21 mouse cellular contexts compared by ENCODE assay signal in the genomic region with DNA sequence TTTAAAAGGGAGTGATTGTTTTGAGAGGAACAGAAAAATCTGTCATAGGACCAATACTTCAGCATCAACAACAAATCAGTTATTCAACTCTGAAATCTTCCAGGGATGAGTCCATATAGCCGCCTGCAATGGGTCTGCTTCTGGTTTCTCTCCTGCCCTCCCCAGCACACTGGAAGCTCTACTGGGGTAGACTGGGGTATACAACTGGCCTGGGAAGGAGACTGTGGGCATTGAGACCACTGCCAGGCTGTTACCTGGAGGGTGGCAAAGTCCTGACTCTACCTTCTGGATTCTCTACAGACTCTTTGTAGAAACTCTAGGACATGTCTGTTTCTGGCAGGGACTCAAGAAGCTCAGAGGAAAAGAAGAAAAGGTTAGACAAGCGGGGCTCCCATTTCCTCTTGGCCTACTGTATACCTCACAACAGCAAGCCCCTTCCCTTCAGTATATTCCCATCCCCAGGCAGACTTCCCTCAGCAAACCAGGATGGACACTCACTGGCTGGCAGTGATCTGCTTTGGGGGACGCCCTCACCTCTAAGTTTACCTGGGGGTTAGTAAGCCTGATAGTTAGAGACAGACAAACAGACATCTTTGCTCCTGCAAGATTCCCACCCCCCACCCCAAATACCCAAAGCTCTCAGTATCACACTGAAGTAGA.
DNase-seq lines count a peak whose midpoint lies in the region; ATAC-seq and TF ChIP-seq lines count a peak whose summit lies in the region.
"Had no signal": no experiment of that assay in that cellular context is flagged by ENCODE, and none has a peak within 500 bp of the region (broad histone marks: within the 10 kb centered on the region; RNA-seq: fewer than 3 reads in every experiment).

No protein-coding gene starts in this region.

- peak; percentile 95 for DNase-seq in heart, adult 11 months
- no peak for DNase-seq in kidney, adult 2 months
- DNase-seq in kidney, postnatal 25 days = no peak
- DNase-seq in lung, postnatal 14 days = no peak
- DNase-seq in stomach, postnatal 0 days (ENCODE audit: low spot score) = no peak
- DNase-seq: adrenal gland, postnatal 36 days; cerebellum, adult 8-10 months; gastrocnemius, postnatal 36 days; layer of hippocampus, postnatal 36 days; liver, embryonic 13.5 days; right cerebral cortex, postnatal 14 days had no signal

- H3K4me2 ChIP-seq in heart, embryonic 12.5 days = no peak overlapping the region
- H3K4me2 ChIP-seq in lung, embryonic 16.5 days (ENCODE audit: low read depth, low read length) = no peak overlapping the region
- no peak overlapping the region for H3K4me2 ChIP-seq in stomach, postnatal 0 days (replicated peaks; ENCODE audit: low read depth)
- H3K4me2 ChIP-seq: forebrain, embryonic 13.5 days; hindbrain, embryonic 15.5 days; intestine, embryonic 15.5 days; midbrain, embryonic 15.5 days; stomach, embryonic 15.5 days had no signal

- TF ChIP-seq EP300 in stomach, postnatal 0 days (optimal IDR thresholded peaks at IDR 0.05) = no peak

- H3K36me3 ChIP-seq in heart, embryonic 12.5 days = no peaks in the 10 kb centered on the region
- H3K36me3 ChIP-seq in kidney, adult 2 months (ENCODE audit: control insufficient read depth, insufficient read depth, low read length) = no peaks in the 10 kb centered on the region
- no peaks in the 10 kb centered on the region for H3K36me3 ChIP-seq in lung, embryonic 16.5 days (ENCODE audit: control insufficient read depth, insufficient read depth, low read length)
- no peaks in the 10 kb centered on the region for H3K36me3 ChIP-seq in stomach, postnatal 0 days (ENCODE audit: control insufficient read depth, insufficient read depth, low read length)
- H3K36me3 ChIP-seq: hindbrain, embryonic 15.5 days; intestine, embryonic 15.5 days; liver, embryonic 13.5 days; midbrain, embryonic 15.5 days; stomach, embryonic 15.5 days had no signal

- peaks cover 20% of the 10 kb centered on the region for H3K4me1 ChIP-seq in heart, embryonic 12.5 days (replicated peaks)
- peaks cover 15% of the 10 kb centered on the region for H3K4me1 ChIP-seq in kidney, adult 2 months (ENCODE audit: control insufficient read depth, insufficient read depth, low read length)
- peaks cover 25% of the 10 kb centered on the region for H3K4me1 ChIP-seq in lung, embryonic 16.5 days (replicated peaks; ENCODE audit: control insufficient read depth, insufficient read depth, low read length)
- peaks cover 7% of the 10 kb centered on the region for H3K4me1 ChIP-seq in stomach, postnatal 0 days (replicated peaks; ENCODE audit: control insufficient read depth, insufficient read depth)

- TF ChIP-seq POLR2A in kidney, adult 2 months (IDR thresholded peaks at IDR 0.05; ENCODE audit: low read depth, low read length) = no peak

- H3K9me3 ChIP-seq in heart, embryonic 12.5 days (replicated peaks) = no peaks in the 10 kb centered on the region
- H3K9me3 ChIP-seq in lung, embryonic 16.5 days (ENCODE audit: control insufficient read depth, low read length) = no peaks in the 10 kb centered on the region
- no peaks in the 10 kb centered on the region for H3K9me3 ChIP-seq in stomach, postnatal 0 days (ENCODE audit: control insufficient read depth, low read length)
- H3K9me3 ChIP-seq: forebrain, embryonic 13.5 days; hindbrain, embryonic 15.5 days; intestine, embryonic 15.5 days; limb, embryonic 10.5 days; liver, embryonic 13.5 days; midbrain, embryonic 15.5 days; stomach, embryonic 15.5 days had no signal

- no peak overlapping the region for H3K4me3 ChIP-seq in heart, embryonic 12.5 days
- H3K4me3 ChIP-seq in kidney, adult 2 months (ENCODE audit: insufficient read depth, low read depth, low read length) = no peak overlapping the region
- no peak overlapping the region for H3K4me3 ChIP-seq in lung, embryonic 16.5 days (ENCODE audit: low read length)
- H3K4me3 ChIP-seq in stomach, postnatal 0 days (ENCODE audit: low read depth, low read length) = no peak overlapping the region
- H3K4me3 ChIP-seq: erythroblast, embryonic 14.5 days; forebrain, embryonic 13.5 days; hindbrain, embryonic 15.5 days; intestine, embryonic 15.5 days; limb, embryonic 10.5 days; liver, embryonic 13.5 days; midbrain, embryonic 15.5 days; myocyte; stomach, embryonic 15.5 days had no signal

- no peak overlapping the region for H3K9ac ChIP-seq in heart, embryonic 12.5 days
- no peak overlapping the region; the same call in 1 of the 2 replicates for H3K9ac ChIP-seq in lung, embryonic 16.5 days (ENCODE audit: low read length)
- H3K9ac ChIP-seq in stomach, postnatal 0 days (ENCODE audit: low read length) = no peak overlapping the region
- H3K9ac ChIP-seq: forebrain, embryonic 13.5 days; hindbrain, embryonic 15.5 days; intestine, embryonic 15.5 days; liver, embryonic 13.5 days; midbrain, embryonic 15.5 days; stomach, embryonic 15.5 days had no signal

- no peak for TF ChIP-seq CTCF in kidney, adult 2 months (conservative IDR thresholded peaks at IDR 0.05; ENCODE audit: insufficient read depth, insufficient read length, low read depth, low read length)
- TF ChIP-seq CTCF in stomach, postnatal 0 days (IDR thresholded peaks at IDR 0.05; ENCODE audit: low read depth) = no peak

- H3K27me3 ChIP-seq in heart, embryonic 12.5 days (replicated peaks) = no peaks in the 10 kb centered on the region
- no peaks in the 10 kb centered on the region for H3K27me3 ChIP-seq in kidney, adult 2 months (replicated peaks; ENCODE audit: control insufficient read depth, insufficient read depth, low read length)
- H3K27me3 ChIP-seq in lung, embryonic 16.5 days (ENCODE audit: control insufficient read depth, insufficient read depth, low read depth, low read length) = no peaks in the 10 kb centered on the region
- H3K27me3 ChIP-seq in stomach, postnatal 0 days (ENCODE audit: control insufficient read depth, insufficient read depth, low read length) = no peaks in the 10 kb centered on the region
- H3K27me3 ChIP-seq: hindbrain, embryonic 15.5 days; intestine, embryonic 15.5 days; midbrain, embryonic 15.5 days; stomach, embryonic 15.5 days had no signal

- ATAC-seq in heart, embryonic 12.5 days (ENCODE audit: insufficient number of reproducible peaks, low FRiP score) = no peak
- no peak for ATAC-seq in lung, embryonic 16.5 days (ENCODE audit: low read depth)
- ATAC-seq in stomach, postnatal 0 days (ENCODE audit: low FRiP score, low TSS enrichment) = no peak
- ATAC-seq: forebrain, embryonic 13.5 days; intestine, embryonic 15.5 days; midbrain, embryonic 15.5 days had no signal

- 75% methylated on average over 3 of the region's 3 CpGs for WGBS in heart, embryonic 12.5 days
- 96% methylated on average over 3 of the region's 3 CpGs for WGBS in kidney, adult 2 months
- 77% methylated on average over 3 of the region's 3 CpGs for WGBS in lung, embryonic 16.5 days
- WGBS in stomach, postnatal 0 days = 81% methylated on average over 3 of the region's 3 CpGs

- H3K27ac ChIP-seq in heart, embryonic 12.5 days (ENCODE audit: poor library complexity, severe bottlenecking) = no peak overlapping the region
- peak overlapping the region; percentile 62; the same call in 1 of the 2 replicates for H3K27ac ChIP-seq in kidney, adult 2 months (ENCODE audit: insufficient read depth, low read depth, low read length)
- peak overlapping the region; percentile 97 for H3K27ac ChIP-seq in lung, embryonic 16.5 days (ENCODE audit: low read length)
- peak overlapping the region; percentile 78; the same call in 1 of the 2 replicates for H3K27ac ChIP-seq in stomach, postnatal 0 days (replicated peaks)
- H3K27ac ChIP-seq: forebrain, embryonic 13.5 days; hindbrain, embryonic 15.5 days; limb, embryonic 10.5 days; liver, embryonic 13.5 days had no signal
